Mouse (Mus musculus): Measurements from ENCODE around the gene Pdia5. TPM values are rescaled to one million over a fixed set of nuclear protein-coding genes. Genes with fewer than 3 reads are reported as not detected.

Pdia5 gene
- total RNA-seq, 2 experiments from 2014 or later: 1.9 to 2.0 TPM

DNA sequence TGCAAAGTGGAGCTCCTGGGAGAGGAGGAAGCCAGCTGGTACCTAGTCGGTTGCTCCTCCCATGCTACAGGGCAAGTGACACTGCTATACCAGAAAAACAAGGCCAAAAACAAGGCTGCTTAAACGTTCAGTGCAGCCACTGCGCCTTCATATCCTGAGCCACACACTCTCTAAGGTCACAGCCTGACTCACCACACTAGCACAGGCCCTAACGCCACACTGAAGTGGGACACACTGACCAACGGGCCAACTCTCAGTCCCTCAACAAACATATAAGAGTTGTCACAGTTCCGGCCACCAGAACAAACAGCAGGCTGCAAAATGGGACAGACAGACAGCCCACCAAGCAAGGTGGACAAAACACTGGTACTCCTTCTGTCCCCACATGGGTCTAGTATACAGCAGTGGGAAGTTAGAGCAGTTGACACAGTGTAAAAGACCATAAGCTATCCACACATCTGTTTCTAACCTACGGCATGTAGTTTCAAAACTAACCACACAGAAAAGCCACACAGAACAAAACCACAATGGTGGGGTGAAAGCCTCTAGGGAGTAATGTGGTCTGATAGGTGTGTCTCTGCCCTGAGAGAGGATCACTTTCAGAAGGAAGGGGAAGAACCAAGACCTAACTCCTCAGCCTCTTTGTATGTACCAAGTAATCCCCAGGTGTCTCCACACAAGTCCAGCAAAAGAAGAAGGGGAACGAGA lies 6.0 kb downstream of the Pdia5 start:
- DNase-seq (ENCODE audit: low spot score): no peak

DNA sequence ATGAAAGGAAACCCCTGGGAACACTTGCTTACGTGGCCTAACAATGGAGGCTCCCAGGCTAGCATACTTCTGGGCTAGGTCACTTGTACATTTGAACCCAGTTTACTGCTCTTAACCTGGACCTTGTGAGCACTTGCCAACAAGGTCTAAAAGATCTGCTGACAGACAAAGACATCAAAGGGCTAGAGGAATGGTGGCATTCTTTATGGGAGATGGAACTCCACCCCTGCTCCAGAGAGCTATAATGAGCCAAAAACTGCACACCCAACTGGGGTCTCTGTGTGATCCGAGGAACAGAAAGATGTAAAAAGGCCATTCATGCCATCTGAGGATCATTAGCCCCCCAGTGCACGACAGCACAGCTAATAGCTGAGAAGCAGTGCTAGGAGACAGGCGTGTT lies 6.6 kb downstream of the Pdia5 start:
- no peak for DNase-seq (ENCODE audit: low spot score)

DNA sequence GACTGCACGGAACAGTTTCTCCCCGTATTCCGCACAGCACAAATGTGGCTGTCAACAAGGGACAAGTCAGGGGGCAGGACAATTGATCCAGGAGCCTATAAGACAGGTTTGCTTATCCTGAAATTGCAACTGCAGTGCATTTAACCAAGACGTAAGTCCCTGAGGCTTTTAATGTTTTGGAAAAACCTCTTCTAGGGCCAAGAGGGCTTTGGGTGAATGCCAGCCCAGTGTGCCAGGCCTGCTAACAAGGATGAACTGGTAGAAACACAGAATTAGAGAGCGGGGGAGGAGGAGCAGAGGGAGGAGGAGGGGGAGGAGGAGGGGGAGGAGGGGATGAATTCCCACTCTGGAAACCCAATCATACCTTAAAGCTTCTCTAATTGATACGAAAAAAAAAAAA lies 11.4 kb downstream of the Pdia5 start:
- DNase-seq (ENCODE audit: low spot score): no peak

DNA sequence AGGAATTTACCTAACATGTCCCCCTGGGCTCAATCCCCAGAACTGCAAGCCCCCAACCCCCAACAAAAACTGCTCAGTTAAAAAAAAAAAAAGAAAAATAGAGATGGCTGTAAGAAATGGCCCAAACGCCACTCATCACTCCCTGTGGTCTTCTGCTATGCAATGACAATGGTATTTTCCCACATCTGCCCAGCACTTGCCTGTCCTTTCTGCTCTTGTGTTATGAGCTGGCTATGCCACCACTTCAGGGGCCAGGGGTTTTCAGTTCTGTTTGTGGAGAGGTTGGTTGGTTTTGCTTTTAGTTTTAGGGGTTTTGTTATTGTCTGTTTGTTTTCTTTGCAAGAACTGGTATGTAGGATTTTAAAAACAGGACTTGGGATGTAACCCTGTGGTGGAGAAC lies 13.4 kb downstream of the Pdia5 start:
- no peak for DNase-seq (ENCODE audit: low spot score)

DNA sequence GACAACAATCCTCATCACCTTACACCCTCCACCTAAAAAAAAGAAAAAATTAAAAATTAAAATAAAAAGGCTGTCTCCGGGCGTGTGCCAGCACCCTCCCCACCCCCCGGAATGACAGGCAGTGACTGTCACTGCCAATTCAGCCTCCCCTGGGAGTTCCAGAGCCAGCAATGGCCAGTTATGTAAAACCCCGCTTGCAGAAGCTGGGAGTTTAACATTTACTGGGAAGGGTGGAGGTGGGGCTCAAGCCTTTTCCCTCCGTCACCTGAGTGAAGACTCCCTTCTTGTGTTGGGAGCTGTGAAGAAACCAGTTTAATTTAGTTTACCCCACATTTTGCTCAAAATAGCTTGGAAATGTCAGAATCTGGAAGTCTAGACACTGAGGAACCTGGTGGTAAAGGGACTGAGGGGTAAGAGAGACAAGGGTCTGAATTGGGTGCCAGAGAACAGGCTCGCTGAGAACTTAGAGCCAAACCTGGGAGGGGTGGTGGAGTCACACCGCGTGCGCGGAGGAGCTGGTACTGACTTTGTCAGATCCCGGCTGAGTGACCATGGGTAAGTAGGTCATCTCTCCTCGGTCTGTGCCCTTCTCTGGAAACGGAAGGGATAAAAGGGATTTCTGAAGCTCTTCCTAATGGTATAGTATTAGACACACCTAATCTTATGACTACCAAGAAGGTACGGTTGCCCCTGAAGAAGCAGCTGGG lies 18.0 kb downstream of the Pdia5 start:
- no peak for DNase-seq (ENCODE audit: low spot score)

DNA sequence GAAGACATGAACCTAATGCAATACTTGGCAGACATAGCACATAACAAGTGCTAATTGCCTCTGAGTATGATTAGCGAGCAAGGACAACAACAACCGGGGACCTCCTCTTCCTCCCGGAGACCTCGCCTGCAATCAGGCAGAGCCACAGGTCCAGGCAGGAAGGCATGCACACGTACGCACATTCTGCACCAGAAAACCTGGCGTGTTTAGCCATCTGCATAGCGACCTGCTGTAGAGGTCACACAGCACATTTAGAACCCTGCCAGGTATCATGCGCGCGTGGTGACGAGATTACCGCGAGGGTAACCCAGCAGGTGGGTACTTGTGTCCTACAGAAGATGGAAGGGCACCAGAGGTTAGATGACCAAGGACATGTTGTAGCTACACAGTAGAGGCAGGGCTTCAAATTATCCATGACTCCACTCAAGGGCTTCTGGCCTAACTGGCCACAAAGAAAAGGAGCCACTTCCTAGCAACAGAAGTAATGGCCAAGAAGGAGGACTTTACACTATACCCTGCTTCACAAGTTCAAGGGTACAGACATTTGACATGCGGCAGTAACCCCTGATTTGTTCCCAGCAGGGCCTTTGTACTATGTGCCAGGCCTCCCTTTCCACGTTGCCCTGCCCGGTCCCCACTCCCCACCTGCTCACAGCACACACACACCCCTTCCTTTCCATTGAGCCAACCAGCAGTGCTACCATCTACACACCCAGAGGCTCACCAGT lies 18.7 kb downstream of the Pdia5 start:
- peak; percentile 3 for DNase-seq (ENCODE audit: low spot score)

DNA sequence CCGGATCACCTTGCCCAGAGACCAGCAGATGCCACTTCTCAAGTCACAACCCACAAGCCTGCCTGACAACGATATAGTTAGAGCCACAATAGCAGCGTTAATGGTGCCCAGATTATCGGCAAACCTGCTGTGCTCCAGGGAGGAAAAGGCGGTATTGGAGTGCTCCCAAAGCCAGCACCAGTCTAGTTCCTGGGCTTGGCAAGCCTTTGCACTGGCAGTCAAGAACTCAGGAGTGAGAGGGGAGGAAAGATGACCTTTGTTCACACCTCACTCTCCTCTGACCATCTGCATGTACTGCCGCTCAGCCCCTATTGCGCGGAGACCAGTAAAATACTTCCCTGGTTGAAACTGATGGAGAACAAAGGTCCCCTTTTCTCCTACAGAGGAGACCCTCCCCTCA lies 19.7 kb downstream of the Pdia5 start:
- DNase-seq (ENCODE audit: low spot score): no peak

DNA sequence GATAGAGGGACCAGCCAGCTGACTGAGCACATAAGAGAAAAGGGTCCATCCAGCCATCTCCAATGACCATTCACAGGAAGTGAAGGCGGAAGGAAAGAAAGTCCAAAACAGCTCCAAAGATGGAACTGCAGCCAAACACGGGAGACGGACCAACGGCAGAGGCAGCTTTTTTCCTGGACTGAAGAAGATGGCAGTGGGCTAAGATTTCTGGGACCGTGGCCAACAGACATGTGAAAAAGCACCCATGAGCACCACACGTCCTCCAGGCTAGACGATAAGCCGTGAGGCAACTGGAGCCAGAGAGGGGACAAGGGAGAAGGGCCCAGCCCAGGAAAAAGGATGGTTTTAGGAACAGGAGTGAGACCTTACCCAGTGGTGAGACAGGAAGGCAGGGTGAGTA lies 20.6 kb downstream of the Pdia5 start:
- no peak for DNase-seq (ENCODE audit: low spot score)

DNA sequence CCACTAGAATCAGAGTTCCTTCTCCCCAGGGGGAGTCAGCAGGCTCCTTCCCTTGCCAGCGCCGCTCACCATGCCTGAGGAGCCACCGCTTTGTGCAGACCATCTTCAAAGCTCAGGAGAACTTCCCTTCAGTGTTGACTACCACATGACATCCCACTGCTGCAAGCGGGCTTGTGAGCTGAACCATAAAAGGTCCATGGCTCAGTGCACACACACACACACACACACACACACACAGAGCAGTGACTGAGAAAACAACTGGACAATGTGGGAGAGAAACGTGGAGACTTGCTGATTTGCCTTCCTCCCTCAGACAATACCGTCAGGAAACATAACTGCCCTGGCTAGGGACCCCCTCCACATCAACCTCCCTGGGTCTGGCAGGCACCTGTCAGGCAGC lies 21.7 kb downstream of the Pdia5 start:
- no peak for DNase-seq (ENCODE audit: low spot score)

DNA sequence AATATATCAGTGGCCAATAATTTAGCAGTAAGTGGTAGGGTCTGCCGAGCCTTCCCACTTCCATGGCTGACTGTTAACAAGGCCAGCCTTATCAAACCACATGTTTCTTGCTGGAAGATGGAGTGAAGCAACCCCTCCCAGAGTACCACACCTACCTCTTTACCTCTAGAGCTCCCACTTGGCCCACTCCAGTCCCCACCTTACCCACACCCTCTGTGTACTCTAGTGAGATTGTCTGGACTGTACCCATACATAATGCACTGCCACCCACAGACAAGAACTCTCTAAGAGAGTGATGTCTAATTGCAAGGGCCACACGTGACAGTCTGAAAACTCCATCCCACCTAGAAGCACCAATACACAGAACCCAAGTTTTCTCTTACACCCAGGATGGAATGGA lies 23.6 kb downstream of the Pdia5 start:
- no peak for DNase-seq (ENCODE audit: low spot score)

DNA sequence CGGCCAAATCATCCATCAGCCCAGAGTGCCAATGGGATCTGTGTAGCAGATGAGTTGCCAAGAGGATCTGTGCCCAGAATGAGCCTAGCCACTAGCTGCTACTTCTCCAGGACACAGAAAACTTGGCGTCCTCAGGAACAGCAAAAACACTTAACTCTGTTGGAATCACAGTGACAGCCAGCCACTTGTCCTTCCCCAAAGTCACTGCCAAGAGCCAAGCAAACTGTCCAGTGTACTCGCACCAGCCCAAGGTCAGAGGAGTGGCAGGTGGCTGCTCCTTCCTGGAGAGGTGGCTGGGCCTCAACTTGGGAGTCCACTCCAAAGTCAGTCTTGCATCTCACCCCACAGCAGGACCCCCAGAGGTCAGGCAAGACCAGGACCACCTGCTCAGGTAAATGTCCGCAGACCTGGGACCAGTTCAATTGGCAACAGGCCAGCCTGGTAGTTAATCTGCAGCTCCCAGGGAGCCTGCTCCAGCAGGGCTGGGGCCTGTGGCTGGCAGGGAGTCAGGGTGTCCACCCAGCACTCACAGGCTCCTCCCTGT lies 24.8 kb downstream of the Pdia5 start:
- DNase-seq (ENCODE audit: low spot score): no peak

DNA sequence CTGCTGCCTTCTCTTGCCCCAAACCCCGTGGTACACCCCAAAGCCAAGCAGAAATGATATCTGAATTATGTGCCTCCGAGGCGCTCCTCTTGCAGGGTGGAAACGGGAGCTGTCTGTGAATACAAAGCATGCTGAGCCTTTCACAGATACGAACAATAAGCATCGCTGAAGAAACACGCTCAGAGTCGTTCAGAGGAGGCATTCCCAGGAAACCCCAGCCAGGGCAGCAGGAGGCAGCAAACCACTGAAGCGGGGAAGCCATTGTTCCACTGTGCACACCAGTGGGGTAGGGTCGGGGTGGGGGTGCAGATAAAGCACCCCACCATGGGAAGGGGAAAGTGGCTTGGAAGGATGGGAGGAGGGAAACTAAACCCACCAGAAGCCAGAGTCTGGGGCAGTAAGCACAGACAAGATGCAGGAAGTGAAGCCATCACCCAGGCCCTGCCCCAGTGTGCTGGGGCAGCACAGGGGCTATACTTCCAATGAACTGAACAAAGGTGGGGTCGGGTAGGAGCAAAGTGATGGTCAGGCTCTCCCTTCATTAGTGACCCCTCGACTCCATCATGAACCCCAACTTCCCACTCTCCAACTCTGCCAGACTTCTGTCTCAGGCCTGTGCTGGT lies 25.9 kb downstream of the Pdia5 start:
- no peak for DNase-seq (ENCODE audit: low spot score)

DNA sequence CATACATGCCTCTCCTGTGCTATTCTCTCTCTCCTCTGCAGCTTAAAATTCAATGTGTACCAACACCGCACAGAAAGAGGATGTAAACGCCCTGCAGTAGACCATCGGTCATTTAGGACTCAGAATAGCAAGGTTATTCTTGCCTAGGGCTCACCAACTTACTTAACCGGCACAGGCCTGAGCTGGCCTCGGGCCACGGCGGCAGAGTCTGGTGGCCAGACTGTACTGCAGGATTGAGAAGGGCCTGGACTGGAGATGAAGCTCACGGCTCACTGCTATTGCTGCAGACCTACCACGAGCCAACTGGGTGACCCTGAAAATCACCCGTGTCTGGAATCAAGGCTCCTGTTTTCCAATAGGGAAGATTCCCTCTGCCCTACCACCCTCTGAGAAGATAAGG lies 27.0 kb downstream of the Pdia5 start:
- DNase-seq (ENCODE audit: low spot score): no peak

DNA sequence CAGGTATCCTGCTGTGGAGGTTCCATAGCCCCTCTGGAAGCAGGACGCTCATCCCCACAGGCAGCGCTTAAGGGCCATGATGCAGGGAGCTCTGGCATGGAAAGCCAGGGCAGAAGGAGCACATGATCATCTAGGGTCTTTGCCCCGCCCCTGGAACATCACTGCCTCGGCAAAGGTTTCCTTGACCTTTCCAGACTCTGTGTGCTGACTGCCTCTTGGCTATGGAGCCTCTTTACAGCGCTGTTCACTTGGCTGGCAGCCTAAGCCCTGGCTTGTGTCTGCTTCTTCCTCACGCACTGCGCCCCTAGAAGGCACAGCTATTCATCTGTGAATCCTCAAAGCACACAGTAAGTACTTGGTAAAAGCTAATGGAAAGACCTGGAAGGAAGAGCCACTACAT lies 27.7 kb downstream of the Pdia5 start:
- DNase-seq (ENCODE audit: low spot score): no peak

DNA sequence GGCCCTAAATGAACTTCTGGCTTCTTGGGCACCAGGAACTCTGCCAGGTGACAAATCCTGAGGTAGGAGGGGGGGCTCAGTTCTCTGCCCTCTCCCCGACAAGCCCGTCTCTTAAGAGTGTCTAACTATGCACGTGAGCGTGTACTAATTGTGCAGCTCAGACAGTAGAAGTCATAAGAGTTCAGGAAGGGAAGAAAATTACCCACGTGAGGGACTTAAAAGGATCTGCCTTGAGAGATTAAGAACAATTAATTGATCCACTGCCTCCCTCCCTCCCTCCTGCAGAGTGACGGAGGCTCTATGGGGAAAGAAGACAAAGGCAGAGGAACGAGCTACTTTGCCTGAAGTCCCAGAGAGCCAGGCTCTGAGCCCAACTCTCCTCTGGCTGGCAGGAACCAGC lies 31.1 kb downstream of the Pdia5 start:
- no peak for DNase-seq (ENCODE audit: low spot score)

DNA sequence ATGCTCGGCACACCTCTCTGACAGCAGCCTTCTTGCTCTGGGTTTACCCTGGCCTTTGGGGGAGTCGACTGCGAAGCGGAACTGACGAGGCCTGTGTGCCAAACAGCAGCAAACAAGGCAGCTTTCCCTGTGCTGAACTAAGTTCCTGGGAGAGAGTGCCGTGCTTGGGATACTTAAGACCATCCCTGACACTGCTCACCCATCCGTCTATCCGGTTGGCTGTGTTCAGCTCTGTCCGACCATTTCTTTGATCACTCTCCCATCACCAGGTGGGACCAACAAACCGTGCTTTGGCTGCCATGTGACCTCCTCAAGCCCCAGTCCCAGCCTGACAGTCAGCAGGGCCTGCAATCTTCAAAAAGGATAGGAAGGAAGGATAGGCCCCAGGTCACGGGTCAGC lies 32.4 kb downstream of the Pdia5 start:
- DNase-seq (ENCODE audit: low spot score): no peak

DNA sequence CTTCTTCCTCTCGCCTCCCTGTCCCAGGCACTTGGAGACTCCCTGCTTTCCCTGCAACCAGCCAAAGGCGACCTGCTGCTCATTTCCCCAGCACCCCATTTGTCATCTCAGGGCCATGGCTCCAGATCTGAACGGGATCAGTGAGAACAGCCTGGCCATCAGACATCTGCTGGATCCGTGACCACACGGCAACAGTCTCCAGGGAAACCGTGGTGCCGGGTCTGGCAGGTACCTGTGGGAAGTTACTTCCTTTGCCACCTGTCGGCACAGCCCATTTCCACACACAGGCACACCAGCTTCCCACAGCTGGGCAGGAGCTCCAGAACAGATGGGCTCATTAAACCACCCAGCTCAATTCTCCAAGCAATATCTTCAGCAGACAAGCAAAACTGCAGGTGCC lies 33.2 kb downstream of the Pdia5 start:
- DNase-seq (ENCODE audit: low spot score): no peak

DNA sequence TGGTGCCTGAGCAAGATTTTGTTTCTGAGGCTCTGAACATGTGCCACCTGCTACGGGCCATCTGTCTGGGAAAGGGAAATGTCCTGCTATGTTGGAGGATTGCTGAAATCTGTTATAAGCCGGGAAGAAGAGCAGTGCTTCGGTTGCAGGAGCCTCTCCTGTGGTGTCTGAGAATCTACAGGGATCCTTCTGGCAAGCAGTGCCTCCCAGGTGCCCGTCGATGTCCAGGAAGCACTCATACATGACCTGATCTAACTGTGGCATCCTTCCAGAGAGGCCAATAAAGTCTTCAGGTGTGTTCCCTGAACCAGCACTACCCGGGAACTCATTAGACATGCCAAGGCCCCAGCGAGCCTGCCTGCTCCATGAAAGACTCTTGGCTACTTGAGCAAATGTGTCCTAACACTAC lies 33.7 kb downstream of the Pdia5 start:
- no peak for DNase-seq (ENCODE audit: low spot score)

DNA sequence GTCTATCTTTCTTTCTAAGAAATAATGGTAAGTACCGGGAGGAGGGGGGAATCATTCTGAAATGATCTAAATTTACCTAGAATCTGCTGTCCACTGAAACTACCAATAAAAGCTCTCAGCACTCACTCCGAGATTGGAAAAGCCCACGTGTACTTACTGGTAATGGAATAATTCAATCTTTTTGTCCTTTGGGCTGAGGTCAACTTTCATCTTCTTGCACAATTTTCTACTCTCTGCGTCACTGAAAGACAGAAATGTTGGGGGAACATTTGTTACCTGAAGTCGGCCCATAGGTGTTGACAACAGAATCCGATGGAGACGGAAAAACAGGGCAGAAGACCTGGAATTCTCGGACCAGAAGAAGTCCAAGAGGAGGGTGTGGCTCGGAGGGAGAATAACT lies 34.4 kb downstream of the Pdia5 start:
- no peak for DNase-seq (ENCODE audit: low spot score)

DNA sequence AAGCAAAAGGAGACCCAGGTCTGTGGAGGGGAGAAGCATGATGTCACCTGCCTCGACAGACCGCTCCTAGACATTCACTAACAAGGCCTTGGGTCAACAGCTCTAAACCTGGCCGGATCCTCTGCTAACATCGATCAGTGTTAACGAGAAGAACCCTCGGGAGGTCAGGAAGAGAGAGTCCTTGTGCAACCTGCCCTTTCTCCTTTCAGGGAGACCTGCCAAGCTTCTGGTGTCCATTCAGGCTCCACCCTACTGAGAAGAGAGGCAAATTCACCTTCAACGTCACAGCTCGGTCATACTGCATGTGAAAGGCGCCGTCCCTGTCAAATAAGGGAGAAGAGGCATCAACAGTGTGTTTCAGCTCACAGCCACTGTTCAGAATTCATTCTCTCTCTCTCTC lies 34.9 kb downstream of the Pdia5 start:
- DNase-seq (ENCODE audit: low spot score): no peak

DNA sequence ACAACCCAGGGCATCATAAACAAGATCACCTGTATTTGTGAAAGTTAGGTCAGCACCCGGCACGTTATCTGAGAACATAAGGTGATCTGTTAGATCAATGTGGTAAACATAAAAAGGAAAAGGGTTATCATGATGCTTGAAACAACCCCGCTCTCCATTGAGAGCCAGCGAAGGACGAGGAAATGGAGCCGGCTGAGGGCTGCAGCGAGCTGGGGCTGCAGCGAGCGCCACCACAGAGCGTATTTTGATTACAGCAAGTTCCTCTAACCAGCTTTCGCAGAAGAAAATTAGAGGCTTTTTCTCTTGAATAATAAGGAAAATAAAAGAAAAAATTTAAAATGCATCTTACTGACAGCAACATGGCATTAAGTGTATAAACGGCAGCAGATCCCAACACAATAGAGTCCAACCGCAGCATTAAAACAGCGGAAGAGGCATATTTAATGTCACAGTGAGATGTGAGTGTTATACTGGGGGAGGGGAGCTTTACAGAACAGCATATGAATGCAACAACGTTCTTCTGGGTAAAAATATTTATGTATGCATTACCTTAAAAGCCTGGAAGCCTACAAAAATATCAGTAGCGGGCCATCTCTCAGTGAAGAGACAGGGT lies 40.5 kb downstream of the Pdia5 start:
- no peak for DNase-seq (ENCODE audit: low spot score)

DNA sequence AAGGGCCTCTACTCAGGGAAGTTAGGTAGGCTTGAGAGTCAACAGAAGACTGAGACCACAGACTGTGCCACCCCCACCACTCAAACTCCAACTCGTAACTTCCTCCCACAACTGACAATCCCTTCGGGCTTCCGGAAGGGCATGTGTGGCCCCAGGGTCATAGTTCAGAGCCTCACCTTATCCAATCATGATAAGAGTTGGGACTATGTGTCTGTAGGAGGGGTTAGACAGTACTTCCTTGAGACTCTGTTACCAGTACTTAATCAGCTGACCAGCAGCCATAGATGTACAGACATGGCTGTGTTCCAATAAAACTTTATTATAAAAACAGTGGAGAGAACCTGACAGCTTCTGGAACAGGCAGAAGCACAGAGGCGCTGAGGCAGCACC lies 48.7 kb downstream of the Pdia5 start:
- no peak for DNase-seq (ENCODE audit: low spot score)

Data from gastrocnemius, adult 18-20 months (tissue).